Mouse (Mus musculus): ENCODE measurements at regions not wholly inside any gene's neighbourhood (a gene's known extent, or its start where the extent isn't known, plus 50 kb on each side); places are given as distances from the start of the nearest gene placed in this dataset.

GRCm38 (mm10) chr10:17010047-17010446 is 713.0 kb upstream of the Cited2 start:
- Histone ChIP-seq H3K36me3 (no peaks in the 10 kb centered on the region), H3K4me2 (no peak overlapping the region), H3K4me1 (no peaks in the 10 kb centered on the region), H3K4me3 (no peak overlapping the region), H3K27me3 (no peaks in the 10 kb centered on the region), H3K9ac (no peak overlapping the region), H3K27ac (no peak overlapping the region), H3K9me3 (no peaks in the 10 kb centered on the region)
- WGBS: 88% methylated on average over 3 of the region's 3 CpGs
- ATAC-seq (ENCODE audit: insufficient number of reproducible peaks, insufficient read depth, low FRiP score, low TSS enrichment, low read depth): no peak

GRCm38 (mm10) chr10:17011876-17012275 is 711.1 kb upstream of the Cited2 start:
- WGBS: 89% methylated on average over 2 of the region's 2 CpGs
- H3K4me2 ChIP-seq: no peak overlapping the region
- no peak overlapping the region for H3K9ac ChIP-seq
- H3K4me1 ChIP-seq: no peaks in the 10 kb centered on the region
- H3K27me3 ChIP-seq: no peaks in the 10 kb centered on the region
- no peak for ATAC-seq (ENCODE audit: insufficient number of reproducible peaks, insufficient read depth, low FRiP score, low TSS enrichment, low read depth)
- no peaks in the 10 kb centered on the region for H3K36me3 ChIP-seq
- no peak overlapping the region for H3K27ac ChIP-seq
- no peaks in the 10 kb centered on the region for H3K9me3 ChIP-seq
- no peak overlapping the region for H3K4me3 ChIP-seq

GRCm38 (mm10) chr10:17012541-17012975 is 710.5 kb upstream of the Cited2 start:
- Histone ChIP-seq H3K27ac (no peak overlapping the region), H3K27me3 (no peaks in the 10 kb centered on the region), H3K36me3 (no peaks in the 10 kb centered on the region), H3K4me1 (no peaks in the 10 kb centered on the region), H3K9me3 (no peaks in the 10 kb centered on the region), H3K4me2 (no peak overlapping the region), H3K4me3 (no peak overlapping the region), H3K9ac (no peak overlapping the region)
- ATAC-seq (ENCODE audit: insufficient number of reproducible peaks, insufficient read depth, low FRiP score, low TSS enrichment, low read depth): no peak
- 39% methylated on average over 3 of the region's 3 CpGs for WGBS

- no peak overlapping the region for H3K4me3 ChIP-seq
- no peak overlapping the region for H3K4me2 ChIP-seq
- no peak for ATAC-seq (ENCODE audit: insufficient number of reproducible peaks, insufficient read depth, low FRiP score, low TSS enrichment, low read depth)
- H3K36me3 ChIP-seq: no peaks in the 10 kb centered on the region
- H3K27me3 ChIP-seq: no peaks in the 10 kb centered on the region
- 91% methylated on average over 3 of the region's 3 CpGs for WGBS
- H3K9ac ChIP-seq: no peak overlapping the region
- H3K4me1 ChIP-seq: no peaks in the 10 kb centered on the region
- H3K9me3 ChIP-seq: no peaks in the 10 kb centered on the region
- H3K27ac ChIP-seq: no peak overlapping the region
Observed at GRCm38 (mm10) chr10:17014826-17015225, 708.2 kb upstream of the Cited2 start.

GRCm38 (mm10) chr10:17016854-17017253 is 706.2 kb upstream of the Cited2 start:
- Histone ChIP-seq H3K9me3 (no peaks in the 10 kb centered on the region), H3K4me1 (no peaks in the 10 kb centered on the region), H3K4me2 (no peak overlapping the region), H3K36me3 (no peaks in the 10 kb centered on the region), H3K27ac (no peak overlapping the region), H3K9ac (no peak overlapping the region), H3K4me3 (no peak overlapping the region), H3K27me3 (no peaks in the 10 kb centered on the region)
- no peak for ATAC-seq (ENCODE audit: insufficient number of reproducible peaks, insufficient read depth, low FRiP score, low TSS enrichment, low read depth)
- WGBS: 81% methylated on average over 4 of the region's 4 CpGs

- Histone ChIP-seq H3K4me1 (peaks cover 8% of the 10 kb centered on the region; the same call in 1 of the 2 replicates), H3K9ac (no peak overlapping the region), H3K4me3 (no peak overlapping the region), H3K9me3 (no peaks in the 10 kb centered on the region), H3K4me2 (no peak overlapping the region), H3K36me3 (no peaks in the 10 kb centered on the region), H3K27me3 (no peaks in the 10 kb centered on the region), H3K27ac (no peak overlapping the region)
- no peak for ATAC-seq (ENCODE audit: insufficient number of reproducible peaks, insufficient read depth, low FRiP score, low TSS enrichment, low read depth)
- 82% methylated on average over 5 of the region's 5 CpGs for WGBS
Observed at GRCm38 (mm10) chr10:17022216-17023158, 700.5 kb upstream of the Cited2 start.

- H3K27ac ChIP-seq: no peak overlapping the region
- H3K9me3 ChIP-seq: no peaks in the 10 kb centered on the region
- peaks cover 8% of the 10 kb centered on the region; the same call in 1 of the 2 replicates for H3K4me1 ChIP-seq
- no peak for ATAC-seq (ENCODE audit: insufficient number of reproducible peaks, insufficient read depth, low FRiP score, low TSS enrichment, low read depth)
- 31% methylated on average over 13 of the region's 13 CpGs for WGBS
- no peak overlapping the region for H3K4me3 ChIP-seq
- H3K9ac ChIP-seq: no peak overlapping the region
- H3K36me3 ChIP-seq: no peaks in the 10 kb centered on the region
- H3K27me3 ChIP-seq: no peaks in the 10 kb centered on the region
- no peak overlapping the region; the same call in 1 of the 2 replicates for H3K4me2 ChIP-seq
Observed at GRCm38 (mm10) chr10:17023571-17024293, 699.3 kb upstream of the Cited2 start.

GRCm38 (mm10) chr10:17024294-17024665 is 698.7 kb upstream of the Cited2 start:
- peaks cover 8% of the 10 kb centered on the region; the same call in 1 of the 2 replicates for H3K4me1 ChIP-seq
- no peak overlapping the region; the same call in 1 of the 2 replicates for H3K4me2 ChIP-seq
- no peak overlapping the region for H3K27ac ChIP-seq
- 34% methylated on average over 1 of the region's 1 CpGs for WGBS
- H3K9me3 ChIP-seq: no peaks in the 10 kb centered on the region
- no peaks in the 10 kb centered on the region for H3K27me3 ChIP-seq
- no peak overlapping the region for H3K4me3 ChIP-seq
- H3K9ac ChIP-seq: no peak overlapping the region
- ATAC-seq (ENCODE audit: insufficient number of reproducible peaks, insufficient read depth, low FRiP score, low TSS enrichment, low read depth): no peak
- no peaks in the 10 kb centered on the region for H3K36me3 ChIP-seq

GRCm38 (mm10) chr10:17034892-17035775 is 687.9 kb upstream of the Cited2 start:
- 86% methylated on average over 2 of the region's 2 CpGs for WGBS
- Histone ChIP-seq H3K4me3 (no peak overlapping the region), H3K9ac (no peak overlapping the region), H3K27ac (no peak overlapping the region), H3K4me1 (no peaks in the 10 kb centered on the region), H3K9me3 (no peaks in the 10 kb centered on the region), H3K4me2 (no peak overlapping the region), H3K36me3 (no peaks in the 10 kb centered on the region), H3K27me3 (no peaks in the 10 kb centered on the region)
- ATAC-seq (ENCODE audit: insufficient number of reproducible peaks, insufficient read depth, low FRiP score, low TSS enrichment, low read depth): no peak

- Histone ChIP-seq H3K4me2 (no peak overlapping the region), H3K36me3 (no peaks in the 10 kb centered on the region), H3K27ac (no peak overlapping the region), H3K4me3 (no peak overlapping the region), H3K9me3 (no peaks in the 10 kb centered on the region), H3K27me3 (no peaks in the 10 kb centered on the region), H3K9ac (no peak overlapping the region), H3K4me1 (peaks cover 6% of the 10 kb centered on the region)
- WGBS: 58% methylated on average over 11 of the region's 11 CpGs
- ATAC-seq (ENCODE audit: insufficient number of reproducible peaks, insufficient read depth, low FRiP score, low TSS enrichment, low read depth): no peak
Observed at GRCm38 (mm10) chr10:17038259-17039043, 684.6 kb upstream of the Cited2 start.

All from embryonic facial prominence, embryonic 13.5 days (tissue).